Mouse (Mus musculus) forebrain, embryonic 11.5 days (tissue): ENCODE measurements around the gene Hoxc6. TPM values are rescaled to one million over a fixed set of nuclear protein-coding genes. Genes with fewer than 3 reads are reported as not detected.
A peak's percentile ranks its signal among the peaks of the same experiment; 100 is the strongest.

Source experiments
- ATAC-seq: fragments of 200-750 bp; cut with Nextera tagmentation; replicated peaks from 2 replicates; pipeline ENCODE4 v1.8.0; 2017; ENCODE audit warnings: moderate TSS enrichment; ENCODE audit not compliant: low FRiP score
- DNase-seq: peaks from one replicate; pipeline ENCODE4 v3.0.0-alpha.2; 2017; ENCODE audit warnings: low spot score
- H3K27ac ChIP-seq: fragments of 300-500 bp; sonication (generic); 2 replicates; pipeline ENCODE4 v1.5.1; 2014; ENCODE audit warnings: low read depth, low read length
- H3K27me3 ChIP-seq: fragments of 300-500 bp; sonication (generic); 2 replicates; pipeline ENCODE4 v1.6.1; 2014; ENCODE audit warnings: mild to moderate bottlenecking, low read length, mixed read lengths; ENCODE audit not compliant: control insufficient read depth, insufficient read depth
- H3K36me3 ChIP-seq: fragments of 300-500 bp; sonication (generic); 2 replicates; pipeline ENCODE4 v1.6.1; 2014; ENCODE audit warnings: mild to moderate bottlenecking, low read length, moderate library complexity, mixed read lengths; ENCODE audit not compliant: control insufficient read depth, insufficient read depth
- H3K4me1 ChIP-seq: fragments of 300-500 bp; sonication (generic); replicated peaks from 2 replicates; pipeline ENCODE4 v1.6.1; 2014; ENCODE audit warnings: low read length, mixed read lengths; ENCODE audit not compliant: control insufficient read depth, insufficient read depth
- H3K4me2 ChIP-seq: fragments of 300-500 bp; sonication (generic); 2 replicates; pipeline ENCODE4 v1.6.1; 2014; ENCODE audit warnings: low read depth, mild to moderate bottlenecking, low read length, moderate library complexity, mixed read lengths; ENCODE audit not compliant: severe bottlenecking
- H3K4me3 ChIP-seq: fragments of 300-500 bp; sonication (generic); 2 replicates; pipeline ENCODE4 v1.5.1; 2014; ENCODE audit warnings: low read depth, low read length
- H3K9ac ChIP-seq: fragments of 300-500 bp; sonication (generic); 2 replicates; pipeline ENCODE4 v1.6.1; 2014; ENCODE audit warnings: low read length
- H3K9me3 ChIP-seq: fragments of 300-500 bp; sonication (generic); 2 replicates; pipeline ENCODE4 v1.6.1; 2016; ENCODE audit warnings: low read length, mixed read lengths; ENCODE audit not compliant: control insufficient read depth
- WGBS: fragments of 180-500 bp; shearing (Covaris S2); extraction: QIAGEN DNeasy Blood & Tissue Kit; methylation state at CpG from one replicate; pipeline ENCODE4 v1.1.7; 2014; 5-methylcytosine and 5-hydroxymethylcytosine counted together
- polyA plus RNA-seq: library from polyadenylated mRNA; unstranded; fragments of >200 nt; fragmentation: Nextera tagmentation; extraction: Ambion mirVana; gene quantifications from 2 replicates; pipeline ENCODE4 v1.2.1, GENCODE M21; 2014

Hoxc6 gene
- polyA plus RNA-seq, result not detected in 2 replicates

DNA sequence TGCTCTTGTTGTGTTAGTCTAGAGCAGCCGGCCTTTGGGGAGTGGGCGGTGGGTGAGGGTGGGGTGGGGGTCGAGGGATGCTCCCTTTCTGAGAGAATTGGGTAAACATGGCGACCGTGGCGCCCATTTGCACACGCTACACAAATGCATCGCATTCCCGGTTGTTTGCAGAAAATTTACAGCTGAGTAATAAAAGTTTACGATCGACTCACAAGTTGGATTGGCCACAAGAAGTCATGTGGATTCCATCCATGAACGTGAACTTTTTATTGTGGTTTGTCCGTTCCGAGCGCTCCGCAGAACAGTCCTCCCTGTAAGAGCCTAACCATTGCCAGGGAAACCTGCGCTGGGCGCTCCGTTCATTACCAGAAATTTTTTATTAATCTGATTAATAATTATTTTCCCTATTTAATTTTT, at the start of gene Hoxc6:
Gene Hoxc6, plus strand, starts transcription at position 319 of the 417 bp plus-strand sequence.
- no peak for DNase-seq
- Histone ChIP-seq H3K4me3 (peak within 1 kb of the TSS; percentile 14; the same call in 1 of the 2 replicates), H3K9ac (no peak within 1 kb of the TSS)

DNA sequence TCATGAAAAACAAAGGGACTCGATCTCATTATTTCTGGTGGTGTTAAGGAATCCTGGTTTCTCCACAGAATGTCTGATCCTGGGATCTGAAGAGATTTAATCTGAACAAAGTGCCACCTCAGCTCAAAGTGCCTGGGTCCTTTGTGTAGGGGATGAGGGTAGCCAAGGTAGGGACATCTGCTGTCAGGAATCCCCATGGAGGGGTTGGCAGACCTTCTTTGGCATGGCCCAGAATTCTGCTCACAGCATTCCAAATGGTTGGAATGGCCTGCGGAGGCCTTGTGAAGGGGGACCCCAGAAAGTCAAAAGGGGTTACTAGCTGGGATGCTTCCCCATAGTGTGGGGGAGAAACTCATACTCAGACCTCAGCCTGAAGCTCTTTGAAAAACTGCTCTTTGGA, 49.2 kb upstream of the Hoxc6 start:
- Histone ChIP-seq H3K27me3 (peaks cover 97% of the 10 kb centered on the region), H3K36me3 (no peaks in the 10 kb centered on the region), H3K27ac (no peak overlapping the region), H3K4me3 (no peak overlapping the region), H3K9me3 (no peaks in the 10 kb centered on the region), H3K4me1 (no peaks in the 10 kb centered on the region), H3K4me2 (no peak overlapping the region), H3K9ac (no peak overlapping the region)
- ATAC-seq (no peak), DNase-seq (no peak)
- WGBS, result 8% methylated on average over 2 of the region's 2 CpGs

More for the DNA sequence above, at the start of gene Hoxc6:
- WGBS, result 1% methylated on average over 19 of the region's 19 CpGs
- Histone ChIP-seq H3K9me3 (no peaks in the 10 kb centered on the region), H3K27me3 (peaks cover 97% of the 10 kb centered on the region), H3K36me3 (no peaks in the 10 kb centered on the region), H3K4me2 (peak within 1 kb of the TSS; percentile 43; the same call in 1 of the 2 replicates), H3K27ac (no peak within 1 kb of the TSS), H3K4me1 (peaks cover 3% of the 10 kb centered on the region; the same call in 1 of the 2 replicates)
- no peak for ATAC-seq

DNA sequence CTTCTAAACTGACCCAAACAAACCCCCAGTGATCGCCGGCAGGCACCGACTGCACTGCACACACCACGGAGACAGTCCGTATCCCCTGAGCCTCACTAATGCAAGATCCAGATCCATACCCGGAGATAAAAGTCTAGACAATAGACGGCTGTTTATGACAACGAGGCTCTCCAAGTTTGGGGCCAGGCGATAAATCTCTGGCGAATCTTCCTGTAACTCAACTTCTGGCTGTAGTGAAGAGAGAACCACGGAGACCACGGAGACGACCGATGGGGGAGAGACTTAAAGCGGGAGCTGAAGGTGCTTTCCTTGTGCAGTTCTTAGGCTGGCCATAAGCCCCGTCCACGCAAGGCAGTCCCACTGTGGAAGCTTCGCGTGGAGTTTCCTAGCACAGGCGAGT, 48.4 kb upstream of the Hoxc6 start:
- H3K27me3 ChIP-seq, result peaks cover 98% of the 10 kb centered on the region
- H3K4me2 ChIP-seq, result no peak overlapping the region
- no peaks in the 10 kb centered on the region for H3K9me3 ChIP-seq
- ATAC-seq, result no peak
- H3K4me1 ChIP-seq, result no peaks in the 10 kb centered on the region
- 3% methylated on average over 20 of the region's 20 CpGs for WGBS
- no peak overlapping the region for H3K27ac ChIP-seq
- no peaks in the 10 kb centered on the region for H3K36me3 ChIP-seq
- peak; percentile 53 for DNase-seq
- no peak overlapping the region for H3K4me3 ChIP-seq
- H3K9ac ChIP-seq, result no peak overlapping the region

DNA sequence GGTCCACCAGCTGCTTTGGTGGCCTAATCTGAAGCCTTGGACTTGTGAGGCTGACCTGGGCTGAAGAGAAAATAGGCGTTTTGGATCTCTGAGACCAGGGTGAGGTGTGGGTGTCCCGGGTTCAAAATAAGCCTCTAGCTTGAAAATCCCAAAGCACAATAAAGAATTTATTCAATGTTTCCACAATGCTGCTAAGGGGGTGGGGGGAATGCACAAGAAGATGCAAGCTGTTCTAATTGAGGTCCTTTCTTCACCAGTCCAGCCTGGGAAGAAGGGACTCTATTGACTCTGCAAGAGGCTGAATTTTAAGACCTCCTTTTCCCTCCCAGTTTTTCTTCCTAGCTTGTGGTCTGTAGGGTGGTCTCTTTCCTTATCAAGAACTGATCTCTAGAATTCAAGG, 47.2 kb upstream of the Hoxc6 start:
- 8% methylated on average over 2 of the region's 2 CpGs for WGBS
- Histone ChIP-seq H3K27me3 (peaks cover 98% of the 10 kb centered on the region), H3K27ac (no peak overlapping the region), H3K4me1 (no peaks in the 10 kb centered on the region), H3K4me3 (no peak overlapping the region), H3K9ac (no peak overlapping the region), H3K9me3 (no peaks in the 10 kb centered on the region), H3K4me2 (no peak overlapping the region), H3K36me3 (no peaks in the 10 kb centered on the region)
- no peak for ATAC-seq
- DNase-seq, result no peak

DNA sequence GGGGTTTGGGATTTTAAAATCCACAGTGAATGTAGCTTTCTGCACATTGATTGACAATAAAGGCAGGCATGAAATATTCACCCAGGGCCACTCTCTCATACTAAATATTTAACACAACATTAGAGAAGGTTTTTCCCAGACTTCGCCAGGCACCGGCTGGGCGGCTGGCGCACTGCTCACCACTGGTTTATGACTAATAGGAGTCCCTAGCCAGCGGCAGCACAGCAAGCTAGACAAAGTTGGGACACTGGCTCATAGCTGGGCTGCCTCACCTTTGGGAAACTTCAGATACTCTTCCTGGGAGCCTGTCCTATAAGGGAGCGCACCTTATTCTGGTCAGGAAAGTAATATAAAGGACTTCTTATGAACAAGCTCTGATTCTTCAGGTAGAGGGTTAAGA, 44.5 kb upstream of the Hoxc6 start:
- DNase-seq (no peak), ATAC-seq (no peak)
- Histone ChIP-seq H3K9me3 (no peaks in the 10 kb centered on the region), H3K27me3 (peaks cover 99% of the 10 kb centered on the region), H3K27ac (no peak overlapping the region), H3K4me1 (no peaks in the 10 kb centered on the region), H3K36me3 (no peaks in the 10 kb centered on the region), H3K4me2 (no peak overlapping the region), H3K4me3 (no peak overlapping the region), H3K9ac (no peak overlapping the region)
- WGBS, result 3% methylated on average over 6 of the region's 6 CpGs

DNA sequence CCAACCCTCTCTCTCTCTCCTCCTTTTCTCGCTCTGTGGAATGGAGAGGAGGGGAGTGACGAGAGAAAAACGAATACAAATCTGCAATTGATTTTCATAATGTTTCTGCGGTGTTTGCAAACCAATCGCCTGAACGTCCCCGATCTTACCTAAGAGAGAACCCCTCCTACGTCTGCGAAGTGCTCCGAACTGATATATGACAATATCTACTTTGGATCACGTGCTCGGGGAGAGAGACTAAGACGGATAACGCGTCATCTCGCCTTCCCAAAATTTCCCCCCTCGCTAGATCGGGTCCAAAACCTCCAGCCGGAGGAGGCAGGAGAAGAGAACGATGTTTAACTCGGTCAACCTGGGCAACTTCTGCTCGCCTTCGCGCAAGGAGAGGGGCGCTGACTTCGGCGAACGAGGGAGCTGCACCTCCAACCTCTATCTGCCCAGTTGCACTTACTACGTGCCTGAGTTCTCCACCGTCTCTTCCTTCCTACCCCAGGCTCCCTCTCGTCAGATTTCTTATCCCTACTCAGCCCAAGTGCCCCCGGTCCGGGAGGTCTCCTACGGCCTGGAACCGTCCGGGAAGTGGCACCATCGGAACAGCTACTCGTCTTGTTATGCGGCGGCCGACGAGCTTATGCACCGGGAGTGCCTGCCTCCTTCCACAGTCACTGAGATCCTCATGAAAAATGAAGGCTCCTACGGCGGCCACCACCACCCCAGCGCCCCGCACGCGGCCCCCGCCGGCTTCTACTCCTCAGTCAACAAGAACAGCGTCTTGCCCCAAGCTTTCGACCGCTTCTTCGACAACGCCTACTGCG, 43.7 kb upstream of the Hoxc6 start, which contains the start of gene Hoxc11:
Gene Hoxc11, plus strand, starts transcription at position 236 of the 815 bp plus-strand sequence.
- no peak; the same call in 1 of the 2 replicates for ATAC-seq
- WGBS, result under 1% methylated on average over 56 of the region's 57 CpGs

DNA sequence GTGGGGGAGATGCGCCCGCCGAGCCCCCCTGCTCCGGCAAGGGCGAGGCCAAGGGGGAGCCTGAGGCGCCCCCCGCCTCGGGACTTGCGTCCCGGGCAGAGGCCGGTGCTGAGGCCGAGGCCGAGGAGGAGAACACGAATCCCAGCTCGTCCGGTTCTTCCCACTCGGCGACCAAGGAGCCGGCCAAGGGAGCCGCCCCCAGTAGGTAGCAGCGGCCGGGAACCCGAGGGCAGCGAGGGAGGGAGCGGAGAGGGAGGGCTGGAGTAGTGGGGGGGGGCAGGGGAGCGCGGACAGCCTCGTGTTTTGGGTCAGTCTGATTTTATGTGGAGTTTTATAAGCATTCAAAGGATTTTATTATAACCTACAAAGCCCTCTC, 43.1 kb upstream of the Hoxc6 start:
- WGBS, result under 1% methylated on average over 28 of the region's 28 CpGs
- H3K27ac ChIP-seq, result no peak overlapping the region
- ATAC-seq, result no peak

More for the DNA sequence above, 43.7 kb upstream of the Hoxc6 start, which contains the start of gene Hoxc11:
- no peak for DNase-seq
- no peak within 1 kb of the TSS for H3K27ac ChIP-seq
- H3K4me3 ChIP-seq, result no peak within 1 kb of the TSS
- no peak within 1 kb of the TSS for H3K9ac ChIP-seq
- no peaks in the 10 kb centered on the region for H3K9me3 ChIP-seq
- H3K27me3 ChIP-seq, result peaks cover 98% of the 10 kb centered on the region
- no peak within 1 kb of the TSS for H3K4me2 ChIP-seq
- H3K4me1 ChIP-seq, result no peaks in the 10 kb centered on the region
- no peaks in the 10 kb centered on the region for H3K36me3 ChIP-seq

DNA sequence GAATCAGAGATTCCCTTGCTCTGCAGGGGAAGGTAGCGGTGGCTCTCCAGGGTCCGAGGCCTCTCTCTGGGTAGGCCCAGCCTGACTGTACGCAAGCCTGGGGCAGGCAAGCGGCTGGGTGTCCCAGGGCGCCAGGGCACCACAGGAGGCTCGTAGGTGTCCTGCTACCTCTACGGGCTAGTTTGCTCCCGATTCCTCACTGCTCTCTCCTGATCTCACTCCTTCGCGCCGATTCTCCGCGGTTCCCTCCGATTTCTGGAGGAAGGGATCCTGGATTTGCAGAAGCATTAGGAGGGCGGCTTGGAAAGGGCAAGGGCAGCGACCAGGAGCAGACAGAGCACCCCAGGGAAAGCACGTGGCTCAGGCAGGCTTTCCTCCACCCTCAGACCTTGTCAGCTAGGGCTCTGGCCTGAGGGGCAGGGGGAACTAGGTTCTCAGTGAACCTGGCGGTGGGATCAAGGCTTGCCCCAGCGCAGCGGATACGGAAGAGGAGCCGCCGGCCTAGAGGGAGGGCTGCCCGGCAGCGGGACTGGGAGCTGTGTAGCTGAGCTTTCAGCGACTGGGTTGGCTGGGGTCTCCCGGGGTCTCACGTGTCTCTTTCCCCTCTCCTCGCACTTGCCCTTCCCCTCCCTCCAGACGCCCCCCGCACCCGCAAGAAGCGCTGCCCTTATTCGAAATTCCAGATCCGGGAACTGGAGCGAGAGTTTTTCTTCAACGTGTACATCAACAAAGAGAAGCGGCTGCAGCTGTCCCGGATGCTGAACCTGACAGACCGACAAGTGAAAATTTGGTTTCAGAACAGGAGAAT, 42.0 kb upstream of the Hoxc6 start:
- H3K9ac ChIP-seq, result no peak overlapping the region
- no peak for ATAC-seq
- under 1% methylated on average over 39 of the region's 40 CpGs for WGBS

More for the DNA sequence above, 43.1 kb upstream of the Hoxc6 start:
- H3K27me3 ChIP-seq, result peaks cover 98% of the 10 kb centered on the region
- no peak for DNase-seq
- H3K9ac ChIP-seq, result no peak overlapping the region
- no peaks in the 10 kb centered on the region for H3K4me1 ChIP-seq
- H3K36me3 ChIP-seq, result no peaks in the 10 kb centered on the region
- H3K4me2 ChIP-seq, result no peak overlapping the region
- H3K4me3 ChIP-seq, result no peak overlapping the region
- H3K9me3 ChIP-seq, result no peaks in the 10 kb centered on the region

More for the DNA sequence above, 42.0 kb upstream of the Hoxc6 start:
- DNase-seq, result no peak
- H3K4me2 ChIP-seq, result no peak overlapping the region
- H3K27me3 ChIP-seq, result peaks cover 98% of the 10 kb centered on the region
- no peak overlapping the region for H3K27ac ChIP-seq
- H3K9me3 ChIP-seq, result no peaks in the 10 kb centered on the region
- no peak overlapping the region for H3K4me3 ChIP-seq
- H3K36me3 ChIP-seq, result no peaks in the 10 kb centered on the region
- H3K4me1 ChIP-seq, result no peaks in the 10 kb centered on the region
